Mouse (Mus musculus) frontal cortex, adult 2 months (tissue): ENCODE data around the gene Copz2. TPM values are rescaled to one million over a fixed set of nuclear protein-coding genes. Genes with fewer than 3 reads are reported as not detected.
"Not testable (repeated sequence)": the region's sequence is repeated elsewhere in the genome, so short reads cannot be mapped to it uniquely, and the experiment has no call there.

Experiments
- DNase-seq, 2 experiments: peaks; one replicate each; pipeline ENCODE4 v3.0.0; 2022; ENCODE audit warnings: low spot score in 1 of 2; ENCODE audit errors: extremely low spot score in 1 of 2
- polyA plus RNA-seq: library from polyadenylated mRNA; depleted of rRNA; stranded (reverse); fragments of >200 nt; gene quantifications from 2 replicates; pipeline ENCODE4 v1.2.3, GENCODE M21; 2012

Gene Copz2
- polyA plus RNA-seq, 1 experiment, result 13.3 TPM

GRCm38 (mm10) chr11:96827917-96828316, 21.8 kb upstream of the Copz2 start:
- no peak for DNase-seq

GRCm38 (mm10) chr11:96828881-96829280, 20.8 kb upstream of the Copz2 start:
- no peak for DNase-seq

DNA sequence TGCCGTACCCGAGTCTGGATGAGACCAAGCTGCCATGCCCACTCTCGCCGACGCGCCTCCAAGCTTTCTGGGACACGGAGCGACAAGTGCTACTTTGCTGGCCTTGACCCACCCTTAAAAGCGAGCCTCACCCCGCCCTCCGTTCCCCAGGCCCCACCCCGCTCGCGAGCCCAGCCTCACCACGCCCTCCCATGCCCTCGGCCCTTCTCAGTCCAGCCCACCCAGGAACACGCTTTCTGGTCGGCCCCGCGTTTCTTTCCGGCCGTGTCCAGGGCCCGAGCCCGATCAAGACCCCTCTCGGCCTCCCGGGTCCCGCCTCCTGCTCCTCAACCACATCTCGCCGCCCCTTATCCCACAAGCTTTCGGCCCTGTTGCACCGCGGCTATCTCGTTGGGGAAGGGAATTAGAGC, 20.3 kb upstream of the Copz2 start:
- peak; percentile 46 to 62 for DNase-seq

- peak; percentile 99 to 100 for DNase-seq
Measured at GRCm38 (mm10) chr11:96829813-96830538, 19.7 kb upstream of the Copz2 start, which contains the start of gene Nfe2l1. Nfe2l1 (minus strand) TSS chr11:96829968.

- DNase-seq, result no peak
Measured at GRCm38 (mm10) chr11:96830539-96831216, 19.0 kb upstream of the Copz2 start.

DNA sequence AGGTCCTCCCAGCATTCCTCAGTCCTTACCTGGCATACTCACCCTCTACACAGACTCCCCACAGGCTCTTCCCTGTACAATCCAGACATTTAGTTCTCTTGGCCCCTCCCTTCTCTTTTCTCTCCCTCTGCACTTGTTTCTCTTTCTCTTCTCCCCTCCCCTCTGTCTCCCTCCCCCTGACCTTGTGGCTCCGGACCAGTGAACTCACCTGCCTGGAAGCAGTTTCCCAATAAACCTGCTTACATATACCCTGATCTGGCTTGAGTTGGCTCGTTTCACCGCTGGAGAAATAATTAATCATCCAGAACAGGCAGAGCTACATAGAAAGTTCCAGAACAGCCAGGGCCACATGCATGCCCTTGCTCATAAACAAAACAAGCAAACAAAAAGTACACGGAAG, 18.2 kb upstream of the Copz2 start:
- DNase-seq, result no peak

DNA sequence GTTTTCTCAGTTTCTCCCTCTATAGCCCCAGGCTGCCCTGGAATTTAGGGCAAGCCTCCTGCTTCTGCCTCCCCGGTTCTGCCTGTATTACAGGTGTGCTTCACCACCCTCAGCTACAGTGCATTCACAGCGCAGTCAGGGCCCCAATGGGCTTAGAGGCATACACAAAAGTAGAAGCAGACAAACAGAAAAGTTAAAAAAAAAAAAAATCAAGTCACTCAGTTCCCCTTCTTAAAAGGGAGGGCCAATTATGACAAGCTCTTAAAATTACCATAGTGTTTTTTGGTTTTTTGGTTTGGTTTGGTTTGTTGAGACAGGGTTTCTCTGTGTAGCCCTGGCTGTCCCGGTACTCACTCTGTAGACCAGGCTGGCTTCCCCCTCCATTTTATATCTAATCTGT, 17.1 kb upstream of the Copz2 start:
- no peak for DNase-seq

DNA sequence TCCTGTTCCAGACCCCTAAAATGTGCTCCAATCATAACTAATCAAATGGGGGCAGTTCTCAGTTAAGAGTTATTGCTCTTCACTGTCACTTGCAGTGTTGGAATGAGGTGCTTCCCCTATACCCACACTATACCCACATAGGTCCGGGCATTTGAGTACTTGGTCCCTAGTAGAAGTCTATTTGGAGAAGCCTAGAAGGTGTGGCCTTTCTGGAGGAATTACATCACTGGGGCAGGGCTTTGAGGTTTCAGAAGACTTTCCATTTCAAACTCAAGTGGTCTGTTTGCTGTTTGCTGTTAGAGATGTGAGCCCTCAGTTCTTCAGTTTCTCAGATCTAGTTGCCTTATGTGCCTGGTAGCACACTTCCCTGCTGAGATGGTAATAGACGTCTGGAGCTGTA, 16.7 kb upstream of the Copz2 start:
- DNase-seq, result no peak

DNA sequence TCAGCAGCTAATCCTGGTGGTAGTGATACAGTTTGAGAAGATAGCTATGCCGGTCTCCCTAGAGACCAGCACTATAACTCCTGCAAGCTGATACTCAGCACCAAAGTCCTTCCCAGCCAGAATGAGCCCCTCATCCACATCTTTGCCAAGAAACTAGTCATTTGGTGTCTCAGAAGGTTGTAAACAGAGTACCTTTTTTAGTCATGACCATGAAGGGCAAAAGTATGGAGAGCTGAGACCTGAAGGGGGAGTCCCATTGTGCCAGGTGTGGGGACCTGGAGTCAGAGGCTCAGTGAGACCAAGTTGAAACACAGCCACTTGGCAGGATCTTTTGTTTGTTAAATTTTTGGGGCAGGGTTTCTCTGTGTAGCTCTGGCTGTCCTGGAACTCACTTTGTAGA, 15.5 kb upstream of the Copz2 start:
- no peak for DNase-seq

- no peak for DNase-seq
Measured at GRCm38 (mm10) chr11:96837298-96837697, 12.4 kb upstream of the Copz2 start.

DNA sequence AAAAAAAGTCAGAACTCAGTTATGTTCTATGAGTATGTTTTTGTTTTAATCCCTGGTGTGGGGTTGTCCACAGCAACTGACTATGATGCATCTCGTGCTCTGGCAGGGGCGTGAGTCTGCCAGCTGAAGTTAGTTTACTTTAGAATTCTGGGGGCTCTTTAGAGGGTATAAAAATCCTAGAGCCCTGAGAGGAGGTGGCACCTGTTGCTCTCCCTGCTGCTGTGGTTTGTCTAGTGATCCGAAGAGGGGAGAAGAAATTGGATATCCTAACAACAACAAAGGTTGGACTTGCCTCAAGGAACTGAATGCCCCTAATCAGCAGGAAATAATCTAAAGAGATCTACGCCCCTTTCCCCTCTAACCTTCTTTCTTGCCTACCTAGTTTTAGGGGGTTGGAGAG, 11.3 kb upstream of the Copz2 start:
- DNase-seq, result no peak

DNA sequence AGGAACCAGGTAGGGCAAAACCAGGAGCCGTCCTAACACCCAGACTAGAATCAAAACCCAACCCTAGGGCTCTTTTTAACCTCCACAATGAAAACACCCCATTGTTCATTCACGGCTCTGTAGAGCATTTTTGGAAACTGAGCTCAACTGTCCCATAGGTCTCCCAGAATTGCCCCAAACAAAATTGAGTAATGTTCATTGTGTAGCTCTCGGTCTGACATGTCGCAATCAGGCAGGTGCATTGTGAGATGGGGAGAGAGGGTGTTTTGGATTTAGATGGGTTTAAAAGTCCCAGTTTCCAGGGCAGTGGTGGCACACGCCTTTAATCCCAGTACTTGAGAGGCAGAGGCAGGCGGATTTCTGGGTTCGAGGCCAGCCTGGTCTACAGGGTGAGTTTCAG, 10.2 kb upstream of the Copz2 start:
- DNase-seq, result no peak

DNA sequence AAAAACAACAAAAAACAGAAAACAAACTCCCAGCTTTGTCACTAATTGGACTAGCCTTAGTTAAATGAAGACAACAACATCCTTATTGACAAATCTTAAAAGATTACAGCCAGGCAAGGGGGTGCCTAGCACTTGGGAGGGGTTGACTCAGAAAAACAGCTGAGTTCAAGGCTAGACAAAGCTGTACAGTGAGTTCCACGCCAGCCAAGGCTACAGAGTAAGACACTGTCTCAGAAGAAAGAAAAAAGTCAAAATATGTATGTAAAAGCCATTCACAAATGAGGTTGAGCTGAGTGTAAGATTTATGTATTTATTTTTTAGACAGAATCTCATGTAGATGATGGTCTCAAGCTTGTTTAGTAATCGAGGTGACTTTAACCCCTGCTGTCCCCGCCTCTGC, 9.8 kb upstream of the Copz2 start:
- DNase-seq, result no peak

- DNase-seq, result peak; percentile 72 to 79
Measured at GRCm38 (mm10) chr11:96840290-96840689, 9.4 kb upstream of the Copz2 start.

GRCm38 (mm10) chr11:96843627-96844026, 6.0 kb upstream of the Copz2 start:
- no peak for DNase-seq

DNA sequence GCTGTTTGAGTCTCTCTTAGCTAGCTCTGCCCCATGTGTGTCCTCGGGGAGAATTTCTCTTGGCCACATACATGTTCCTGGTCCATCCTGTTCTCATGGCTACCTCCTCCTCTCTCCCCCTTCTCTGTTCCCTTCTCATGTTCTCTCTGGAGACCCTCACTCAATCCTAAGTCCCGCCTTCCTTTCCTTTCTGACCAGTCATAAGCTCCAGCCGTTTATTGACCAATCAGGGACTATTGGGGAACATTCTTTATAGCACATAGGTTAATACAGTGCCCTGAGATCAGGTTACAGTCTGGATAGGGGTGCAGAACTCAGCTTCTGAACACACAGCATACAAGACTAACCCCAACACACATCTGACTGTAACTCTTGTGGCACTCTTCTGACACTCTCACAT, 2.4 kb upstream of the Copz2 start:
- no peak for DNase-seq

DNA sequence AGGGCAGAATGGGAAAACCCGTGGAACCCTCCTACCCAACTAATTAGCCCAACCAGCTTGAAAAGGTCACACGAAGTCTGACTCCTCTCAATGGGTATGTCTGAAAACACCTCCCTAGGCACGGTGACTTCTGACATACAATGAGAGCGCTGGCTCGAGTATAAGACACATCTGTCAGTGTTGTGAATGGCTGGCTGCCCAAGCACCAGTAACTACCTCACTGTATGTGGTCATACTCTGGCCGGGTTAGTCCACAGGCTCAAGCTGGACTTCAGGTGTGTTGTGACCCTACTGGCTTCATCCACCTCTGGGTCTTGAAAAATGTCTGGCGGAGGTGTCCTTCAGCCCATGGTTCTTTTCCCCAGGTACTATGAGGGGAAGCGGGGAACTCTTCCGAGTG, 976 bp upstream of the Copz2 start:
- no peak for DNase-seq

DNA sequence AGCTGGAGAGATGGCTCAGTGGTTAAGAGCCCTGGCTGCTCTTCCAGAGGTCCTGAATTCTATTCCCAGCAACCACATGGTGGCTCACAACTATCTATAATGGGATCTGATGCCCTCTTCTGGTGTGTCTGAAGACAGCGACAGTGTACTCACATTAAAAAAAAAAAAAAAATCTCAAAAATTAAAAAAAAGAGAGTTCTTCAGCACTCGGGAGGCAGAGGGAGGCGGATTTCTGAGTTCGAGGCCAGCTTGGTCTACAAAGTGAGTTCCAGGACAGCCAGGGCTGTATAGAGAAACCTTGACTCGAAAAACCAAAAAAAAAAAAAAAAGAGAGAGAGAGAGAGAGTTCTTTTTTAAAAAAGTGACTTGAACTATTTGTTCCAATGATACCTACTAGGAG, 525 bp upstream of the Copz2 start:
- not testable (repeated sequence) for DNase-seq

GRCm38 (mm10) chr11:96857446-96857845, 7.8 kb downstream of the Copz2 start:
- no peak for DNase-seq

- no peak for DNase-seq
Measured at GRCm38 (mm10) chr11:96859635-96860034, 10.0 kb downstream of the Copz2 start.

DNA sequence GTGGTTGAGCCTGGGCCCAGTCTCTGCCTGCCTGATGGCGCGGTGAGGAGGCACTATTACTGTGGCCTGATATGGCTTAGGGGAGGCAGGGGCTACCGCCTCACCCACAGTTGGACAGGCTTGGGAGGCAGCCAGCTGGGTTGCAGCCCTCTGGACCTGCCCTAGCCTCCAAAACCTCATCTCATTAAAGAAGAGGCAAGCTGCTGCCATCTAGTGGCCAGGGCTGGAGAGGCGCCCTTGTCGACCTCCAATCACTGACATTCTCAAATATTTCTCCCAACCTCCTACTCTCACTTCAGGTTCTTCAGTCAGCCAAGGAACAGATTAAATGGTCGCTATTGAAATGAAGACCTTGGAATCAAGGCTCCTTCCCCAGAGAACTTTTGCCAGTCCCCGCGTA, 10.9 kb downstream of the Copz2 start:
- DNase-seq, result peak in 1 of 2 experiments; percentile 85

GRCm38 (mm10) chr11:96861446-96861845, 11.8 kb downstream of the Copz2 start:
- DNase-seq, result peak in 1 of 2 experiments; percentile 55
